Mouse (Mus musculus) stomach, postnatal 0 days (tissue): Measurements from ENCODE around the gene Tpcn1. TPM values are rescaled to one million over a fixed set of nuclear protein-coding genes. Genes with fewer than 3 reads are reported as not detected.

Experiments used
- ATAC-seq: fragments of 200-750 bp; cut with Nextera tagmentation; 2 replicates; pipeline ENCODE4 v1.8.0; 2017; ENCODE audit not compliant: low FRiP score, low TSS enrichment
- DNase-seq: peaks from one replicate; pipeline ENCODE4 v3.0.0-alpha.2; 2016; ENCODE audit warnings: low spot score
- H3K27ac ChIP-seq: fragments of 300-500 bp; sonication (generic); replicated peaks from 2 replicates; pipeline ENCODE4 v1.5.1; 2014; ENCODE audit warnings: mild to moderate bottlenecking, control low read depth
- H3K27me3 ChIP-seq: fragments of 300-500 bp; sonication (generic); 2 replicates; pipeline ENCODE4 v1.6.1; 2014; ENCODE audit warnings: low read length; ENCODE audit not compliant: control insufficient read depth, insufficient read depth
- H3K36me3 ChIP-seq: fragments of 300-500 bp; sonication (generic); 2 replicates; pipeline ENCODE4 v1.6.1; 2014; ENCODE audit warnings: low read length, mixed read lengths; ENCODE audit not compliant: control insufficient read depth, insufficient read depth
- H3K4me1 ChIP-seq: fragments of 300-500 bp; sonication (generic); replicated peaks from 2 replicates; pipeline ENCODE4 v1.6.1; 2014; ENCODE audit warnings: antibody characterized with exemption; ENCODE audit not compliant: control insufficient read depth, insufficient read depth
- H3K4me2 ChIP-seq: fragments of 300-500 bp; sonication (generic); replicated peaks from 2 replicates; pipeline ENCODE4 v1.6.1; 2014; ENCODE audit warnings: low read depth, mild to moderate bottlenecking, control low read depth, moderate library complexity
- H3K4me3 ChIP-seq: fragments of 300-500 bp; sonication (generic); 2 replicates; pipeline ENCODE4 v1.5.1; 2014; ENCODE audit warnings: low read depth, low read length, control low read depth
- H3K9ac ChIP-seq: fragments of 300-500 bp; sonication (generic); 2 replicates; pipeline ENCODE4 v1.6.1; 2014; ENCODE audit warnings: mild to moderate bottlenecking, low read length, control low read depth, mixed read lengths
- H3K9me3 ChIP-seq: fragments of 300-500 bp; sonication (generic); 2 replicates; pipeline ENCODE4 v1.6.1; 2016; ENCODE audit warnings: low read length; ENCODE audit not compliant: control insufficient read depth
- CTCF ChIP-seq: IDR thresholded peaks from 2 replicates; pipeline ENCODE4 v1.5.1; 2016; ENCODE audit warnings: antibody characterized with exemption, low read depth, mild to moderate bottlenecking, moderate library complexity
- EP300 ChIP-seq: optimal IDR thresholded peaks from 2 replicates; pipeline ENCODE3; 2016; ENCODE audit warnings: antibody characterized with exemption
- WGBS: fragments of 180-500 bp; shearing (Covaris S2); extraction: QIAGEN DNeasy Blood & Tissue Kit; methylation state at CpG from one replicate; pipeline ENCODE4 v1.1.7; 2014; 5-methylcytosine and 5-hydroxymethylcytosine counted together
- polyA plus RNA-seq: library from polyadenylated mRNA; unstranded; fragments of >200 nt; fragmentation: Nextera tagmentation; extraction: Ambion mirVana; gene quantifications from 2 replicates; pipeline ENCODE4 v1.2.1, GENCODE M21; 2015

The Tpcn1 gene
- polyA plus RNA-seq, 1 experiment from 2014 or later = 12.7 TPM

DNA sequence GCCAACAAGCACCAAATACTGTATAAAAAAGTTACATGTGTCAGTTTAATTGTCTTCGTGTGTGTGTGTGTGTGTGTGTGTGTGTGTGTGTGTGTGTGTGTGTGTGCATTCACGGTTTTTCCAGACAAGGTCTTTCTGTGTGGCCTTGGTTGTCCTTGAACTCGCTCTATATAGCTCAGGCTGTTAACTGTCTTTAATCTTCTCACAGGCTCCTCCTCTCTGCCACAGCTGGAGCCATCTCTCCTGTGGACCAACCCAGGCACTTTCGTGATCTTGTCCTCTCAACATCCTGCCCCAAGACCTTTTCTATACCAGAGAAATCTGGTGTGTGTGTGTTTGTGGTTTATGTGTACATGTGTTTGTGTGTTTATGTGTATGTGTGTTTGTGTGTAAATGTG is 24.6 kb downstream of the Tpcn1 start:
- no peak overlapping the region for H3K4me3 ChIP-seq
- no peak for ATAC-seq
- TF ChIP-seq EP300 (no peak), CTCF (no peak)
- no peaks in the 10 kb centered on the region for H3K36me3 ChIP-seq
- H3K4me1 ChIP-seq = peaks cover 18% of the 10 kb centered on the region
- H3K9me3 ChIP-seq = no peaks in the 10 kb centered on the region
- H3K4me2 ChIP-seq = no peak overlapping the region
- H3K27ac ChIP-seq = peak overlapping the region; percentile 67
- H3K27me3 ChIP-seq = no peaks in the 10 kb centered on the region
- no peak overlapping the region for H3K9ac ChIP-seq
- 17% methylated on average over 4 of the region's 4 CpGs for WGBS
- DNase-seq = no peak

- H3K4me2 ChIP-seq = no peak overlapping the region; the same call in 1 of the 2 replicates
- no peaks in the 10 kb centered on the region for H3K27me3 ChIP-seq
- ATAC-seq = peak; percentile 61
- H3K9me3 ChIP-seq = no peaks in the 10 kb centered on the region
- peak; percentile 67 for DNase-seq
- no peaks in the 10 kb centered on the region for H3K36me3 ChIP-seq
- no peak overlapping the region for H3K4me3 ChIP-seq
- 27% methylated on average over 28 of the region's 28 CpGs for WGBS
- H3K9ac ChIP-seq = no peak overlapping the region
- TF ChIP-seq EP300 (no peak), CTCF (no peak)
- peak overlapping the region; percentile 79 for H3K27ac ChIP-seq
- peaks cover 15% of the 10 kb centered on the region for H3K4me1 ChIP-seq
Observed at GRCm38 (mm10) chr5:120562956-120563913, 25.2 kb downstream of the Tpcn1 start.

DNA sequence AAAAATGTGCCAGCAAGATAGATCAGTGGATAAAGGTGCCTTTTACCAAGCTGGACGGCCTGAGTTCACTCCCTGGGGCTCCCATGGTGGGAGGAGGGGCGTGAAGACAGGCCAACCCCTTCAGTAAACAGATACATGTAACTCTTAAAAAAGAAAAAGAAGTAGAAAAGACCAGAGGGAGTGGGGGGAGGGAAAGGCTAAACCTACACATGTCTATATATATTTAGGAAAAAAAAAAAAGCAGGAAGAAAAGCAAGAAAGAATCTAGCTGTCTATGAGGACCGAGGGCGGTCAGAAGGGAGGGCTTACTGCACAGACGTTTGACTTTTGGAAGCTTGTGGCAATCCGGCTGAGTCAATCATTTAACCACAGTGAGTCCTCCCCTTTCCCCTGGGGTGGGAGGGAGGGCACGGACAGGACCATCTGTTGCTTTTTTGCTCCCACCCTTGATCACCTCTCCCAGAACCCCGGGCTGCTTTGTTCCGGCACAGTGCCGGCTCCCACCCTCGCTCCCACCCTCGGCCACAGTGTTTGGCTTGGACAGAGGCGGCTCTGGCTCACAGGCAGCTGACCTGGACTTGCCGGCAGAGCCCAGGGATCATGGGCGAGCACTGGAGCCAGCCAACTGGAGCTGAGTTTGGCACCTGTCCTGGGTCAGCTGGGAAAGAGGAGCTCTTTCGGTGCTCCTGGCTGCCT is 27.7 kb downstream of the Tpcn1 start:
- ATAC-seq (peak; percentile 55), DNase-seq (peak; percentile 61)
- H3K27me3 ChIP-seq = no peaks in the 10 kb centered on the region
- peak overlapping the region; percentile 53 for H3K27ac ChIP-seq
- H3K4me1 ChIP-seq = peaks cover 3% of the 10 kb centered on the region; the same call in 1 of the 2 replicates
- TF ChIP-seq CTCF (no peak), EP300 (no peak)
- H3K4me2 ChIP-seq = peak overlapping the region; percentile 41
- peaks cover 7% of the 10 kb centered on the region; the same call in 1 of the 2 replicates for H3K36me3 ChIP-seq
- H3K9ac ChIP-seq = 0 out of 2 replicates have a peak overlapping the region, but pooled peaks have one; percentile 14
- no peaks in the 10 kb centered on the region for H3K9me3 ChIP-seq
- 10% methylated on average over 16 of the region's 16 CpGs for WGBS
- no peak overlapping the region for H3K4me3 ChIP-seq

DNA sequence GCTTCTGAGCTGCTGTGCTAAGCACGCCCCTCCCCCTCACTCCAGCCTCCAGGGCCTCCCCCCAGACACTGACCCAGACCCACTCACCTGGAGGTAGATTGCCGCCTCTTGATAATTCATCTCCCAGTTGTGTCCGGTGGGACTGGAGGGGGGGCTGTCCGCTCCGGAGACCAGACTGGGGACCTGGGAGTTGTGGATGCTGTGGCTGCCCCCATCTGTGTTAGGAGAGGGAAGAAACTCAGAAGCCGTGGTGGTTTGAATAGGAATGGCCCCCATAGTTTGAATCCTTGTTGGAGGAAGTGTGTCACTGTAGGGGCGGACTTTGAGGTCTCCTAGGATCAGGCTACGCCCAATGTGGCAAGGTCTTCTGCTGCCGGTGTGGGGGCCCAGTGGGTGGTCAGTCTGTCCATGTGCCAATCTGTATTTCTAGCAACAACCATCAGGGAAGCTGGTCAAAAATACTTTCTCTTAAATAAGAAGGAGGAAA is 28.3 kb downstream of the Tpcn1 start:
- Histone ChIP-seq H3K9me3 (no peaks in the 10 kb centered on the region), H3K4me2 (peak overlapping the region; percentile 41), H3K36me3 (peaks cover 10% of the 10 kb centered on the region; the same call in 1 of the 2 replicates), H3K9ac (no peak overlapping the region), H3K4me3 (no peak overlapping the region), H3K27ac (peak overlapping the region; percentile 45; the same call in 1 of the 2 replicates), H3K4me1 (no peaks in the 10 kb centered on the region), H3K27me3 (no peaks in the 10 kb centered on the region)
- TF ChIP-seq CTCF = no peak
- WGBS = 55% methylated on average over 9 of the region's 9 CpGs
- ATAC-seq (no peak), DNase-seq (no peak)

DNA sequence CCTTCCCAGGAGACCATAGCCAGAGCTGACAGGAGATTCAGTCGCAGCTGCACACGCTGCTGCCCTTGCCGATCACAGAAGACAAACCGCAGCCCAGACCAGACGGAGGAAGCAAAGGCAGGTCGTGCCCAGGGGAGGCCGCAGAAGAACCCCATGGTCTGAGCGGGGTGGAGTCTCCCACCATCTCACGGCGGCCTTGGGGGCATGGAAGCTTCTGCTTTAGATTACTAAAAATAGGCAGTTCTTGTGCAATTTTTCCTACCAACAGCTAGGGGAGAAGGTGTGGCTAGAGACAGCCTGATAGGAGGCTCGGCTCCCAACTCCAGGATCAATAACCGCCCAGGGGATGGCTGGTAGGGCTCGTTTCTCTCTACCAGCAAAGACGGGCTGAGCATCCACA is 29.7 kb downstream of the Tpcn1 start:
- ATAC-seq (no peak), DNase-seq (no peak)
- peaks cover 11% of the 10 kb centered on the region; the same call in 1 of the 2 replicates for H3K36me3 ChIP-seq
- no peak overlapping the region for H3K4me3 ChIP-seq
- H3K27me3 ChIP-seq = no peaks in the 10 kb centered on the region
- TF ChIP-seq CTCF (no peak), EP300 (no peak)
- no peaks in the 10 kb centered on the region for H3K9me3 ChIP-seq
- 66% methylated on average over 14 of the region's 14 CpGs for WGBS
- no peak overlapping the region for H3K4me2 ChIP-seq
- H3K27ac ChIP-seq = no peak overlapping the region
- H3K4me1 ChIP-seq = no peaks in the 10 kb centered on the region
- no peak overlapping the region for H3K9ac ChIP-seq
